Mouse (Mus musculus) limb, embryonic 12.5 days (tissue): ENCODE measurements at regions not wholly inside any gene's neighbourhood (a gene's known extent, or its start where the extent isn't known, plus 50 kb on each side); places are given as distances from the start of the nearest gene placed in this dataset.
A peak's percentile ranks its signal among the peaks of the same experiment; 100 is the strongest.

Source experiments
- ATAC-seq: fragments of 200-750 bp; cut with Nextera tagmentation; 2 replicates; pipeline ENCODE4 v1.8.0; 2017; ENCODE audit warnings: low read depth, moderate TSS enrichment; ENCODE audit not compliant: insufficient number of reproducible peaks, insufficient read depth, low FRiP score, low TSS enrichment
- H3K27ac ChIP-seq: fragments of 300-500 bp; sonication (generic); 2 replicates; pipeline ENCODE4 v1.5.1; 2016; ENCODE audit warnings: mild to moderate bottlenecking, moderate library complexity
- H3K27me3 ChIP-seq: fragments of 300-500 bp; sonication (generic); 2 replicates; pipeline ENCODE4 v1.6.1; 2016; ENCODE audit warnings: mild to moderate bottlenecking, moderate library complexity
- H3K36me3 ChIP-seq: fragments of 300-500 bp; sonication (generic); 2 replicates; pipeline ENCODE4 v1.6.1; 2016; ENCODE audit warnings: mild to moderate bottlenecking, moderate library complexity
- H3K4me1 ChIP-seq: fragments of 300-500 bp; sonication (generic); replicated peaks from 2 replicates; pipeline ENCODE4 v1.6.1; 2016
- H3K4me2 ChIP-seq: fragments of 300-500 bp; sonication (generic); 2 replicates; pipeline ENCODE4 v1.6.1; 2016; ENCODE audit warnings: mild to moderate bottlenecking, moderate library complexity
- H3K4me3 ChIP-seq: fragments of 300-500 bp; sonication (generic); replicated peaks from 2 replicates; pipeline ENCODE4 v1.5.1; 2016; ENCODE audit warnings: mild to moderate bottlenecking
- H3K9ac ChIP-seq: fragments of 300-500 bp; sonication (generic); replicated peaks from 2 replicates; pipeline ENCODE4 v1.6.1; 2016; ENCODE audit warnings: mild to moderate bottlenecking, moderate library complexity
- H3K9me3 ChIP-seq: fragments of 300-500 bp; sonication (generic); 2 replicates; pipeline ENCODE4 v1.6.1; 2016; ENCODE audit warnings: mild to moderate bottlenecking, moderate library complexity
- WGBS: fragments of 180-500 bp; shearing (Covaris S2); methylation state at CpG from one replicate; pipeline ENCODE4 v1.1.7; 2016; 5-methylcytosine and 5-hydroxymethylcytosine counted together

DNA sequence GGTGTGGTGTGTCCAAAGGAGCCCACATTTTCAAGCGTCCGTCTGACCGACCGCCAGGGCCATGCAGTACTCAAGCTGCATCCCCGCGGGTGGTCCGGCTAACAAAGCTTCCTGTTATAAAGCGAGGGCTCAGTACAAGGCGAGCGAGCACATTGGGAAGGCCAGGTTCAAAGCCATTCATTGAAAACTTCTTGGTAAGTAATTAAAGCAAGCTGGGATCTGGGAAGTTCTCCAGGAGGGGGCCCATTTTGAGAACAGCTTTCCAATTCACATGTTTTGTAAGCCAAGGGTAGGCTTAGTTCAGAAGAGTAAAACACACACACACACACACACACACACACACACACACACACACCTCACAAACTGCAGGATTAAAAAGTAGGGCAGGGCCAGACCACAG, 57.3 kb upstream of the Prep start:
- peak; percentile 95 for ATAC-seq
- H3K4me2 ChIP-seq: no peak overlapping the region
- no peaks in the 10 kb centered on the region for H3K36me3 ChIP-seq
- no peaks in the 10 kb centered on the region for H3K9me3 ChIP-seq
- no peaks in the 10 kb centered on the region for H3K27me3 ChIP-seq
- 12% methylated on average over 10 of the region's 10 CpGs for WGBS
- peaks cover 13% of the 10 kb centered on the region; the same call in 1 of the 2 replicates for H3K4me1 ChIP-seq
- peak overlapping the region; percentile 35; the same call in 1 of the 2 replicates for H3K27ac ChIP-seq
- no peak overlapping the region for H3K9ac ChIP-seq
- no peak overlapping the region for H3K4me3 ChIP-seq

DNA sequence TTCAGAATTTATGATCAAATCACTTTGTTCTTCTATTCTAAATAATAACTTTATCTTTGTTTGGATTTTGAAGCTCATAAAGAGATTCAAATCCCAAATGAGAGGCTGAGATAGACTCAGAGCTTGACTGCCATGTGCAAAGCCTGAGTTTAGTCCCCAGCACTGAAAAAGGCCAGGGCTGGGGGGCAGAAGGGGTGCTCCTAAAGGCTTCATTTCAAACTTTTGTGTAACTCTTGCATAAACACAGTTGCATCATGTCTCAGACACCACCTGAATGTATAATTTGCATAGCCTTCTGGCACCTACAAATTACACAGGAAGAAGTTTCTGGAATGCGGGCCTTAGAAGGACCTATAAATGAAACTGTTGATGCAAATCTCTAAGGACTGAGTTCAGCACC, 57.8 kb upstream of the Prep start:
- H3K9me3 ChIP-seq: no peaks in the 10 kb centered on the region
- H3K9ac ChIP-seq: no peak overlapping the region
- ATAC-seq: no peak; the same call in 1 of the 2 replicates
- no peak overlapping the region for H3K27ac ChIP-seq
- H3K4me1 ChIP-seq: peaks cover 13% of the 10 kb centered on the region; the same call in 1 of the 2 replicates
- no peak overlapping the region for H3K4me3 ChIP-seq
- WGBS: 32% methylated on average over 1 of the region's 1 CpGs
- no peaks in the 10 kb centered on the region for H3K36me3 ChIP-seq
- H3K27me3 ChIP-seq: no peaks in the 10 kb centered on the region
- H3K4me2 ChIP-seq: no peak overlapping the region

DNA sequence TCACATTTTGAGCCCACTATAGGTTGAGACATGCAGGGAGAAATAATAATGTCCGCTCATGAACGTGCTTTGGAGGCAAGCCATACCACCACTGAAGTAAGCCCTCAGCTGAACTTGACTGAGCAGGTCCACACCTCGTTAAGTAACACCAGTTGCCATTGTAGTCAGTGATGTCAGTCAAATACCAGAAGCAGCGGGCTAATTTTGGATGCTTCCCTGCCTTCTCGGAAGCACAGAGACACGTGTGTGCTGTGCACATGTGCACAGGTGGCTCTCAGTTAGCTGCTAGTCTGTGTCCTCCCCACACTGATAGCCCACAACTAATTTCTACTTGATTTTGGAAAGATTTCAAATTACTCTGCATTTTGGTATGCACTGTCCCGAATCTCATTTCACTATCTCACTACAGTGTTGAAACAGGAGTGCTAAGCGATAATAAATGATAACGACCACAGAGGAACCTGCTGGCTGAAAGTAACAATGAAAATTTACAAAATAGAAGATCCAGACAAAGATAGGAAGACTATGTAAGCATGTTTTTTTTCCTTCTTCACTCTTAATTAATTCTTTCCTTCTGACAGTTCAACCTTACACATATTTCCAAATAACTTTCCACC, 62.9 kb upstream of the Prep start:
- 68% methylated on average over 9 of the region's 9 CpGs for WGBS
- peaks cover 30% of the 10 kb centered on the region for H3K4me1 ChIP-seq
- no peak overlapping the region for H3K4me2 ChIP-seq
- H3K36me3 ChIP-seq: no peaks in the 10 kb centered on the region
- H3K9ac ChIP-seq: no peak overlapping the region
- no peaks in the 10 kb centered on the region for H3K9me3 ChIP-seq
- no peak overlapping the region for H3K4me3 ChIP-seq
- no peak overlapping the region for H3K27ac ChIP-seq
- ATAC-seq: no peak
- H3K27me3 ChIP-seq: no peaks in the 10 kb centered on the region

DNA sequence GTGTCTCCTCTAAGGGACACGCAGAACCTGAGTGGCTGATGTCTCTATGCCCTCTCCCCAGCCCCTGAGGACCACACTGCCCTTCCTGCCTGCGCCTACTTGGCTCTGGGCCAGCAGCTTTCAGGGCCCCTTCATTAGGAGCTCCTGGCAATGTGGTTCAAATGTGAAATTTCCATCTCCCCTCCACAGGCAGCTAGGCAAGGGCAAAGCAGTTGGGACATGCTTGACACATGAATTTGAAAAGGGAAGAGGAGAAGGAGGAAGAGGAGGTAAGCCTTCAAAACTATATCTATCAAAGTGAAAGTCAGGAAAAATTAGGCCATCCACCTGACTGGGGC, 63.7 kb upstream of the Prep start:
- ATAC-seq: no peak; the same call in 1 of the 2 replicates
- Histone ChIP-seq H3K36me3 (no peaks in the 10 kb centered on the region), H3K4me2 (peak overlapping the region; percentile 19; the same call in 1 of the 2 replicates), H3K4me1 (peaks cover 30% of the 10 kb centered on the region), H3K27me3 (no peaks in the 10 kb centered on the region), H3K27ac (0 out of 2 replicates have a peak overlapping the region, but pooled peaks have one; percentile 0), H3K4me3 (no peak overlapping the region), H3K9me3 (no peaks in the 10 kb centered on the region), H3K9ac (no peak overlapping the region)
- 32% methylated on average over 2 of the region's 2 CpGs for WGBS

DNA sequence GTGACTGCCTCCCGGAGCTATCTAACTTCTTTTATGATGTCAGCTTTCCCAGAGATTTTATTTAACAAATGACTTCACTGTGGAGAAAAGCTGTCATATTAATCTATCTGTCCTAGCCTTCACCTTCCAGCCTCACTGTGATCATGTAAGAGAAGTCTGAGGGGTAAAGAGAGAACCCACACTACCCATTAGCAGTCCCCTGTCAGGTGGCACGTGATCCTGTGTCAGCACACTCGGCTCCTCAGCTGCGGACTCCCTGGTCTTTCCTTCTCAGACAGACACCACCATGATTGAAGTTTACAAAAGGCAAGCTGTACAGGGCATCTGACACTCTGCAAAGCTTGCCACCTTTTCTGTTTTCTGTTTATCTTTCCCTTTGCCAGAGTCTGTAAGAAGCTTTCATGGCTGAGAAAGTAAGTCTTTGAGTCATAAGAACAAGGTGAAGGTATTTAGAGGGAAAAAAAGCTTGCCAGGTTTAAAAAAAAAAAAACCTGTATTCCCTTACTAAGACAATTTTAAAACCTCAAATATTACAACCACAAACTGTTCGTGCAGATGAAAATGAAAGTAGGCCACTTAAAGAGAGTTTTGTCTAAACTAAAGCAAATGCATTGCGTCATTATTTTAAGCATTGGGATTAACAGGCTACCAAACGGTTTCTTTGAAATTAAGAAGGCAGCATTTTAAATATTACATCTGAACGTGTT, 64.2 kb upstream of the Prep start:
- H3K4me1 ChIP-seq: peaks cover 30% of the 10 kb centered on the region
- no peaks in the 10 kb centered on the region for H3K9me3 ChIP-seq
- H3K36me3 ChIP-seq: no peaks in the 10 kb centered on the region
- no peak for ATAC-seq
- H3K9ac ChIP-seq: no peak overlapping the region
- H3K27me3 ChIP-seq: no peaks in the 10 kb centered on the region
- peak overlapping the region; percentile 19; the same call in 1 of the 2 replicates for H3K4me2 ChIP-seq
- H3K4me3 ChIP-seq: no peak overlapping the region
- 0 out of 2 replicates have a peak overlapping the region, but pooled peaks have one; percentile 53 for H3K27ac ChIP-seq
- 43% methylated on average over 8 of the region's 8 CpGs for WGBS

DNA sequence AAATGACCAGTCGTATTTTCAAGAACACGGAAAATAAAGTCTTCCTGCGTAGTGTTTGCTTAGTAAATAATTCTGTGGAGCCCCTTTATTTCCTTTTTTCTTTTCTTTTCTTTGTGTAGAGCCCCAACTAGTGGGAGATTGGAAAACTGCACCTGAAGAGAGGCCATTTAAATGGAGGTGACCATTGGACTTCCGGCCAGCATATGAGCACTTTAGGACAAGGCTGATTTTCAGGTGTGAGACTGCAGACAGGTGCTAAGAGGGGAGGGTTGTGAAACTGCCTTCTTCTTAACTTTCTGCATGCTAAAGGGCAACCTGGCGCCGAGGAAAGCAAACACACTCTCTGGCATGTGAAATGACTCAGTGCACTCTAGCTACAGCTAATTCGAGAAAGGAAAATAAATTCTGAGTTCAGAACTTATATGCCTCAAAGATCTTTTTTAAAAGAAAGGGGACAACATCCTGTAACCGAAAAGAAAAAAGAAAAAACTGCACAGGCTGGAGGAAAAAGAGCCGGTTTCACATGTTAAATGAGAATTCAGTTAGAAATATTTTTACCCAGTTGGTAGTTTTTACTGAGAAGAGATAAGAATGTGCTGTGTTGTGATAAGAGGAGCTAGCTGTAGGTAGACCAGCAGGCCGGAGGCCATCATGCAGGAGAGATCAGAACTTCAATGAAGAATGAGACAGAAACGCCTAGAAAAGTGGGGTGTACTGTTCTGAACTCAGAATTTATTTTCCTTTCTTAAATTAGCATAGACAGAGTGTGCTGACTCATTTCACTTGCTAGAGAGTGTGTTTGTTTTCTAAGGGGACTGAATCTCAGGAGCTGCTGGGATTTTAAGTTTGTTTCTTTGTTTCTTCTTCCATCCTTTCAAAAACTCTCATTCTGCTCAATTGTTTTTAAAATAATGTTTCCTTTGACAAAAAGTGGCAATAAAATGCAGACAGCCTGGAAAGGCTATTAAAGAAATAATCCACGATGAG, 65.8 kb upstream of the Prep start:
- H3K36me3 ChIP-seq: no peaks in the 10 kb centered on the region
- H3K27me3 ChIP-seq: no peaks in the 10 kb centered on the region
- H3K9ac ChIP-seq: no peak overlapping the region
- H3K9me3 ChIP-seq: no peaks in the 10 kb centered on the region
- WGBS: 49% methylated on average over 12 of the region's 12 CpGs
- peak overlapping the region; percentile 21 for H3K4me3 ChIP-seq
- peak overlapping the region; percentile 49 for H3K4me2 ChIP-seq
- peaks cover 38% of the 10 kb centered on the region for H3K4me1 ChIP-seq
- no peak for ATAC-seq
- no peak overlapping the region for H3K27ac ChIP-seq

DNA sequence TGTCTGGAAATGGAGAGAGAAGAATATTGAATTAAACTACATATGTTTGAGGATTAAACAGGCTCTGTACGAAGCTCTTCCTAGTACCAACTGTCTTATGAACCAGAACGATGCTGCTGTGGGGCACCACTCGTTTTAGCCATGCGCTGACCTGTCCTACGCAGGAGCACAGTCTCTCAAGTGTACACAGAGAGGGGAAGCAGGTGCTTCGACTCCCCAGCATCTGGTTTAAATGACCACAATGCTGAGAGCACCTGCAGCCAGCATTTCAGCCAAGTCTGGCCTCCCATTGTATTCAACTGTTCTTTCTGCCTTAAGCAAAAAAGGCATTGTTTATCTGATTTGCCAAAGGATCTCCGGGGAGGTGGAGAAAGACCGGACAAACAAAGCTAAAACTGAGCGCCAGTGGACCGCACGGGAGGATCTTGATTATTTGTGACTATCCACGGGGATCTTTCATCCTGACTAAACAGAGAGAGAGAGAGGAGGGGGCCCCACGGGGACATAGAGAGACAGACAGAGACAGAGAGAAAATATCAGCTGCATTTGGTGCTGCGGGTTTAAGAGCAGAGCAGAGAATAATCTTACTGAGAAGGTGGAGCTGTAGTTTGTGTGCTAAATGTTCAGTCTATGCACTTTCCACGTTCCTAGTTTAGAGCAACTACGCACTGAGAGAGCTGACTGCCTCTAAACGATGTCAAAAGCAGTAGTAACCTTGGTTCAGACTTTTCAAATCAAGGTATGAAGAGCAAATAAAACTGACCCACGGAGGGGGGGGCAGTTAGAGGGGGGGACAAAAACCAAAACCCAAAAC, 66.8 kb upstream of the Prep start:
- Histone ChIP-seq H3K27me3 (no peaks in the 10 kb centered on the region), H3K9me3 (no peaks in the 10 kb centered on the region), H3K4me1 (peaks cover 39% of the 10 kb centered on the region), H3K36me3 (no peaks in the 10 kb centered on the region), H3K4me2 (peak overlapping the region; percentile 49), H3K4me3 (peak overlapping the region; percentile 21), H3K9ac (no peak overlapping the region), H3K27ac (no peak overlapping the region)
- ATAC-seq: no peak
- WGBS: 40% methylated on average over 18 of the region's 18 CpGs

- no peaks in the 10 kb centered on the region for H3K27me3 ChIP-seq
- H3K9me3 ChIP-seq: no peaks in the 10 kb centered on the region
- peaks cover 46% of the 10 kb centered on the region for H3K4me1 ChIP-seq
- ATAC-seq: no peak
- H3K27ac ChIP-seq: 0 out of 2 replicates have a peak overlapping the region, but pooled peaks have one; percentile 78
- H3K4me2 ChIP-seq: peak overlapping the region; percentile 45
- no peak overlapping the region for H3K4me3 ChIP-seq
- 10% methylated on average over 4 of the region's 4 CpGs for WGBS
- H3K9ac ChIP-seq: no peak overlapping the region
- H3K36me3 ChIP-seq: no peaks in the 10 kb centered on the region
Observed at GRCm38 (mm10) chr10:44997906-44998289, 69.1 kb upstream of the Prep start.

DNA sequence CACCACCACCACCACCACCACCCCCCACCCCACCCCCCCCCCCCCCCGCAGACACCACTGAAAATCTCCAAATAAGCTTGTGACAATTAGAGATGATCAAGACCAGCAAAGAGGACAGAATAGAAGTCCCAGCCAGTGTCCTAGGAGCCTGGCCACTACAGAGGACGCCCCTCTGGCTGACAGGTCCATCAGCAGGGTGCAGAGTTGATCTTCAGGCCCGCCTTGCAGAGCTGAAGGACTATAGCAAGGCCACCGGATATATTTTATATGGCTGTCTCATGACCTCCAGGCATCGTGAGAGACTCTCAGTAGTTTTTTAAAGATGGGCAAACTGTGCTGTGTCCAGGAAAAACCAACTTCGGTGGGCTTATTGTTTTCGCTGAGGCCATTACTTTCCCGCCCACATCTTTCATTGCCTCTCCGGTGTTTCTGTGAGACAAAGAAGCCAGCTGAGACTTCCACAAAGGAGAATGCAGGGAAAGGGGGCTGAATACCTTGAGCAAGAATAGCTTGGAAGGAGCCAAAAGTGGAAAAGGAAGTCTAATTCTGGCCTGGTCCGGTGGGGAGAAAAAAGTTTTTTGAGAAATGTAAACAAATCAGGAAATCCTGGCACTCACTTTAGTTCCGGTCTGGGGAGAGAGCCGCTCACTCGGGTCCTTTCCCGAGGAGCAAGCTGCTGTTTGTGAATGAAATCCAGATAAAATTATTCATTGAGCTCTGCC, 69.7 kb upstream of the Prep start:
- 14% methylated on average over 14 of the region's 14 CpGs for whole genome bisulfite sequencing
- H3K4me1 ChIP-seq: peaks cover 41% of the 10 kb centered on the region
- H3K4me3 ChIP-seq: 0 out of 2 replicates have a peak overlapping the region, but pooled peaks have one; percentile 17
- H3K27ac ChIP-seq: peak overlapping the region; percentile 78
- no peak for ATAC-seq
- H3K36me3 ChIP-seq: no peaks in the 10 kb centered on the region
- H3K9ac ChIP-seq: 0 out of 2 replicates have a peak overlapping the region, but pooled peaks have one; percentile 19
- peak overlapping the region; percentile 45 for H3K4me2 ChIP-seq
- no peaks in the 10 kb centered on the region for H3K27me3 ChIP-seq
- H3K9me3 ChIP-seq: no peaks in the 10 kb centered on the region

DNA sequence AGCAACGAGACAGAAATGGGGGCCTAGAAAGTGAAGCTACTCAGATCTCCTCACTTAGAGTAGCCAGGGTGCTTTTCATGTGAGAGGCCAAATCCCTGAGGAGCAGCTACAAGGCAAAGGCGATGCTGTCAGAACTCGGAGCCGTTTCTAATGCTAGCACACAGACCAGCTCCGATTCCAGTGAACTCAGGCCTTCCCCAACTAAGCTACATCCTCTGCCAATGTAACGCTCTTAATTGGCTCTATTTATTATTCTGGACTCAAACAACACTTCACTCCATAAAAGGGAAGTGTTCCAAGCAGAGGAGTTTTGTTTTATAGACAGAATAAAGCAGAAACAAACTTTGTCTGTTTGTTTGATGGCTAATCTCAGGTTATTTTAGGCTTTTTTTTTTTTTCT, 71.2 kb upstream of the Prep start:
- H3K4me1 ChIP-seq: peaks cover 39% of the 10 kb centered on the region
- 35% methylated on average over 6 of the region's 6 CpGs for WGBS
- no peak overlapping the region for H3K4me3 ChIP-seq
- H3K36me3 ChIP-seq: no peaks in the 10 kb centered on the region
- H3K9me3 ChIP-seq: no peaks in the 10 kb centered on the region
- H3K4me2 ChIP-seq: no peak overlapping the region
- no peak for ATAC-seq
- no peak overlapping the region for H3K27ac ChIP-seq
- H3K27me3 ChIP-seq: no peaks in the 10 kb centered on the region
- no peak overlapping the region for H3K9ac ChIP-seq
